Mouse (Mus musculus) embryonic facial prominence, embryonic 15.5 days (tissue): Measurements from ENCODE around the gene Calhm3. TPM values are rescaled to one million over a fixed set of nuclear protein-coding genes. Genes with fewer than 3 reads are reported as not detected.

Experiments used
- ATAC-seq: fragments of 200-750 bp; cut with Nextera tagmentation; 2 replicates; pipeline ENCODE4 v1.8.0; 2017; ENCODE audit warnings: low read depth, moderate TSS enrichment; ENCODE audit not compliant: insufficient number of reproducible peaks, low FRiP score, low TSS enrichment
- H3K27ac ChIP-seq: fragments of 300-500 bp; sonication (generic); replicated peaks from 2 replicates; pipeline ENCODE4 v1.5.1; 2015; ENCODE audit warnings: mild to moderate bottlenecking, inconsistent platforms
- H3K27me3 ChIP-seq: fragments of 300-500 bp; sonication (generic); 2 replicates; pipeline ENCODE4 v1.6.1; 2015; ENCODE audit warnings: inconsistent platforms
- H3K36me3 ChIP-seq: fragments of 300-500 bp; sonication (generic); 2 replicates; pipeline ENCODE4 v1.6.1; 2015; ENCODE audit warnings: mild to moderate bottlenecking, inconsistent platforms
- H3K4me1 ChIP-seq: fragments of 300-500 bp; sonication (generic); 2 replicates; pipeline ENCODE4 v1.6.1; 2015; ENCODE audit warnings: inconsistent platforms
- H3K4me2 ChIP-seq: fragments of 300-500 bp; sonication (generic); replicated peaks from 2 replicates; pipeline ENCODE4 v1.6.1; 2015; ENCODE audit warnings: mild to moderate bottlenecking, inconsistent platforms
- H3K4me3 ChIP-seq: fragments of 300-500 bp; sonication (generic); replicated peaks from 2 replicates; pipeline ENCODE4 v1.5.1; 2015; ENCODE audit warnings: mild to moderate bottlenecking, inconsistent platforms
- H3K9ac ChIP-seq: fragments of 300-500 bp; sonication (generic); 2 replicates; pipeline ENCODE4 v1.6.1; 2015; ENCODE audit warnings: inconsistent platforms
- H3K9me3 ChIP-seq: fragments of 300-500 bp; sonication (generic); replicated peaks from 2 replicates; pipeline ENCODE4 v1.6.1; 2016; ENCODE audit warnings: inconsistent platforms
- WGBS: fragments of 180-500 bp; shearing (Covaris S2); methylation state at CpG from one replicate; pipeline ENCODE4 v1.1.7; 2015; 5-methylcytosine and 5-hydroxymethylcytosine counted together
- polyA plus RNA-seq: library from polyadenylated mRNA; unstranded; fragments of >200 nt; fragmentation: Nextera tagmentation; extraction: Ambion mirVana; gene quantifications from 2 replicates; pipeline ENCODE4 v1.2.1, GENCODE M21; 2015

Calhm3 gene
- polyA plus RNA-seq, 1 experiment from 2014 or later = not detected

- Histone ChIP-seq H3K9ac (no peak overlapping the region), H3K27me3 (peaks cover 16% of the 10 kb centered on the region; the same call in 1 of the 2 replicates), H3K9me3 (no peaks in the 10 kb centered on the region), H3K4me2 (no peak overlapping the region), H3K4me3 (no peak overlapping the region), H3K27ac (no peak overlapping the region), H3K36me3 (no peaks in the 10 kb centered on the region), H3K4me1 (peaks cover 15% of the 10 kb centered on the region)
- no peak for ATAC-seq
- 45% methylated on average over 8 of the region's 8 CpGs for WGBS
Observed at GRCm38 (mm10) chr19:47184221-47184620, 26.7 kb upstream of the Calhm3 start.

GRCm38 (mm10) chr19:47180011-47180410 lies 22.4 kb upstream of the Calhm3 start:
- Histone ChIP-seq H3K9ac (no peak overlapping the region), H3K27me3 (peaks cover 17% of the 10 kb centered on the region; the same call in 1 of the 2 replicates), H3K9me3 (no peaks in the 10 kb centered on the region), H3K4me2 (peak overlapping the region; percentile 93), H3K4me1 (peaks cover 13% of the 10 kb centered on the region), H3K27ac (no peak overlapping the region), H3K4me3 (peak overlapping the region; percentile 58), H3K36me3 (no peaks in the 10 kb centered on the region)
- ATAC-seq = no peak
- 22% methylated on average over 8 of the region's 8 CpGs for WGBS

- peak overlapping the region; percentile 58 for H3K4me3 ChIP-seq
- ATAC-seq = peak; percentile 40
- peak overlapping the region; percentile 60; the same call in 1 of the 2 replicates for H3K27ac ChIP-seq
- H3K4me1 ChIP-seq = peaks cover 13% of the 10 kb centered on the region
- peaks cover 17% of the 10 kb centered on the region; the same call in 1 of the 2 replicates for H3K27me3 ChIP-seq
- H3K4me2 ChIP-seq = peak overlapping the region; percentile 93
- H3K36me3 ChIP-seq = no peaks in the 10 kb centered on the region
- no peaks in the 10 kb centered on the region for H3K9me3 ChIP-seq
- under 1% methylated on average over 42 of the region's 42 CpGs for WGBS
- peak overlapping the region; percentile 31 for H3K9ac ChIP-seq
Observed at GRCm38 (mm10) chr19:47179272-47179809, 21.8 kb upstream of the Calhm3 start.

GRCm38 (mm10) chr19:47178431-47179271 lies 21.1 kb upstream of the Calhm3 start, which contains the start of gene Neurl1a:
Gene Neurl1a, plus strand, starts transcription at chr19:47178820.
- Histone ChIP-seq H3K9me3 (no peaks in the 10 kb centered on the region), H3K4me2 (peak within 1 kb of the TSS; percentile 93), H3K27me3 (peaks cover 17% of the 10 kb centered on the region; the same call in 1 of the 2 replicates), H3K36me3 (no peaks in the 10 kb centered on the region), H3K9ac (peak within 1 kb of the TSS; percentile 31), H3K4me1 (peaks cover 13% of the 10 kb centered on the region), H3K4me3 (peak within 1 kb of the TSS; percentile 58), H3K27ac (peak within 1 kb of the TSS; percentile 60)
- under 1% methylated on average over 97 of the region's 98 CpGs for WGBS
- ATAC-seq = peak; percentile 80

DNA sequence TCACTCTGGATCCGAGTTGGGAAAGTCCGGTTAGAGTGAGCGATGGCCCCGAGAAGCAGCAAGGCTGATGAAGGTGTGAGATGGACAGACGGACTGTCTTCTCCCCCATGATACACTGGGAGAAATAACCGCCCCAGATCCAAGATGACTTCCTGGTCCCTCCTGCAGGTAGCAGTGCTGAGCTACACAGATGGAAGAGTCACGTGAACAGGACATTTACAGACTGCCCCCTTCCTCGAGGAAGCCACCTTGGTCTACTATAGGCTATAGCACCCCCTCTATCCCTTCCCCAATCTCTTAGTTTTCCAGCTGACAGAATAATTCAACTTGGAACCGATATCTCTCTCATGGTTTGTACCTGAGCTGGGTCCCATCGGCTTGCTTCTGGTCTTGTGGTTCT lies 20.4 kb upstream of the Calhm3 start:
- peak overlapping the region; percentile 58 for H3K4me3 ChIP-seq
- H3K27me3 ChIP-seq = peaks cover 18% of the 10 kb centered on the region; the same call in 1 of the 2 replicates
- 0 out of 2 replicates have a peak, but pooled peaks have one; percentile 31 for ATAC-seq
- H3K9me3 ChIP-seq = no peaks in the 10 kb centered on the region
- H3K36me3 ChIP-seq = no peaks in the 10 kb centered on the region
- WGBS = 21% methylated on average over 10 of the region's 10 CpGs
- no peak overlapping the region for H3K27ac ChIP-seq
- no peak overlapping the region for H3K9ac ChIP-seq
- peaks cover 13% of the 10 kb centered on the region for H3K4me1 ChIP-seq
- peak overlapping the region; percentile 93 for H3K4me2 ChIP-seq

DNA sequence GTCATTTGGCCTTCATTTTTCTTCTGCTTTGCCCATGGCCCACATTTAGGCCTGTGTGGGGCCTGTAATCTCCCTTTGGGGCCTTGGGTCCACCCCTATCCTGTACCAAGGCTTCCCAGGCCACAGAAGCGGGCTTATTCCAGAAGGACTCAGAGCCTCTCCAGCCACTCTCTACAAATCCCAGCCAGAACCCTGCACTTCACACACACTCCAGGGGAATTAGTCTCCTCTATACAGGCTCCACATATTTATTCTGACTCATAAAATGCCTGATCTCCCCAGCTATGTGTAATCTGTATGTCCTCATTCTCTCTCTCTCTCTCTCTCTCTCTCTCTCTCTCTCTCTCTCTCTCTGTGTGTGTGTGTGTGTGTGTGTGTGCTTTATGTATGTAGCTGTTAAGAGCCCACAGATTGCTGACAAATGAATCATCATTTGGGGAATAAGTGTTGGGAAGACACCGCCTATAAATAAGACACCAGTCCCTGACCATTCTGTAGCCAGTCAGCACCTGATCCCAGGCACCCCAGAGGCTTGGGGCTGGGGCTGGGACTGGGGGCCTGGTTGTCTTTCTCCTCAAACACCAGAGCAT lies 19.4 kb upstream of the Calhm3 start:
- H3K9ac ChIP-seq = no peak overlapping the region
- WGBS = 90% methylated on average over 2 of the region's 2 CpGs
- no peak overlapping the region for H3K4me3 ChIP-seq
- peaks cover 20% of the 10 kb centered on the region; the same call in 1 of the 2 replicates for H3K27me3 ChIP-seq
- no peak overlapping the region for H3K27ac ChIP-seq
- ATAC-seq = no peak
- H3K4me2 ChIP-seq = no peak overlapping the region
- H3K4me1 ChIP-seq = peaks cover 13% of the 10 kb centered on the region
- H3K36me3 ChIP-seq = no peaks in the 10 kb centered on the region
- H3K9me3 ChIP-seq = no peaks in the 10 kb centered on the region

GRCm38 (mm10) chr19:47175472-47175871 lies 17.9 kb upstream of the Calhm3 start:
- no peak overlapping the region for H3K27ac ChIP-seq
- 69% methylated on average over 2 of the region's 2 CpGs for WGBS
- no peaks in the 10 kb centered on the region for H3K9me3 ChIP-seq
- no peak overlapping the region for H3K4me2 ChIP-seq
- H3K4me1 ChIP-seq = peaks cover 13% of the 10 kb centered on the region
- H3K9ac ChIP-seq = no peak overlapping the region
- H3K27me3 ChIP-seq = peaks cover 15% of the 10 kb centered on the region; the same call in 1 of the 2 replicates
- H3K4me3 ChIP-seq = no peak overlapping the region
- ATAC-seq = no peak
- H3K36me3 ChIP-seq = no peaks in the 10 kb centered on the region

GRCm38 (mm10) chr19:47174515-47174914 lies 17.0 kb upstream of the Calhm3 start:
- Histone ChIP-seq H3K9ac (no peak overlapping the region), H3K9me3 (no peaks in the 10 kb centered on the region), H3K4me2 (no peak overlapping the region), H3K27me3 (peaks cover 7% of the 10 kb centered on the region; the same call in 1 of the 2 replicates), H3K36me3 (no peaks in the 10 kb centered on the region), H3K27ac (no peak overlapping the region), H3K4me1 (peaks cover 10% of the 10 kb centered on the region), H3K4me3 (no peak overlapping the region)
- ATAC-seq = no peak
- 51% methylated on average over 3 of the region's 3 CpGs for WGBS

GRCm38 (mm10) chr19:47168793-47169412 lies 11.3 kb upstream of the Calhm3 start:
- peaks cover 10% of the 10 kb centered on the region; the same call in 1 of the 2 replicates for H3K4me1 ChIP-seq
- H3K27ac ChIP-seq = no peak overlapping the region
- peak overlapping the region; percentile 35 for H3K4me2 ChIP-seq
- H3K9ac ChIP-seq = no peak overlapping the region
- H3K36me3 ChIP-seq = no peaks in the 10 kb centered on the region
- H3K27me3 ChIP-seq = 0 out of 2 replicates have a peak, but pooled peaks cover 3% of the 10 kb centered on the region
- peak overlapping the region; percentile 15 for H3K4me3 ChIP-seq
- no peaks in the 10 kb centered on the region for H3K9me3 ChIP-seq
- WGBS = 22% methylated on average over 11 of the region's 11 CpGs
- no peak; the same call in 1 of the 2 replicates for ATAC-seq

- Histone ChIP-seq H3K9ac (no peak overlapping the region), H3K4me2 (peak overlapping the region; percentile 35), H3K4me3 (peak overlapping the region; percentile 15), H3K4me1 (peaks cover 10% of the 10 kb centered on the region; the same call in 1 of the 2 replicates), H3K36me3 (no peaks in the 10 kb centered on the region), H3K9me3 (no peaks in the 10 kb centered on the region), H3K27ac (no peak overlapping the region), H3K27me3 (0 out of 2 replicates have a peak, but pooled peaks cover 3% of the 10 kb centered on the region)
- WGBS = 6% methylated on average over 13 of the region's 13 CpGs
- no peak for ATAC-seq
Observed at GRCm38 (mm10) chr19:47168223-47168622, 10.7 kb upstream of the Calhm3 start.
